Mouse (Mus musculus): Measurements from ENCODE around the gene 1600012H06Rik. TPM values are rescaled to one million over a fixed set of nuclear protein-coding genes. Genes with fewer than 3 reads are reported as not detected.

The 1600012H06Rik gene
- polyA plus RNA-seq (2012; rRNA removed) = 21.5 and 23.2 TPM in 2 replicates

DNA sequence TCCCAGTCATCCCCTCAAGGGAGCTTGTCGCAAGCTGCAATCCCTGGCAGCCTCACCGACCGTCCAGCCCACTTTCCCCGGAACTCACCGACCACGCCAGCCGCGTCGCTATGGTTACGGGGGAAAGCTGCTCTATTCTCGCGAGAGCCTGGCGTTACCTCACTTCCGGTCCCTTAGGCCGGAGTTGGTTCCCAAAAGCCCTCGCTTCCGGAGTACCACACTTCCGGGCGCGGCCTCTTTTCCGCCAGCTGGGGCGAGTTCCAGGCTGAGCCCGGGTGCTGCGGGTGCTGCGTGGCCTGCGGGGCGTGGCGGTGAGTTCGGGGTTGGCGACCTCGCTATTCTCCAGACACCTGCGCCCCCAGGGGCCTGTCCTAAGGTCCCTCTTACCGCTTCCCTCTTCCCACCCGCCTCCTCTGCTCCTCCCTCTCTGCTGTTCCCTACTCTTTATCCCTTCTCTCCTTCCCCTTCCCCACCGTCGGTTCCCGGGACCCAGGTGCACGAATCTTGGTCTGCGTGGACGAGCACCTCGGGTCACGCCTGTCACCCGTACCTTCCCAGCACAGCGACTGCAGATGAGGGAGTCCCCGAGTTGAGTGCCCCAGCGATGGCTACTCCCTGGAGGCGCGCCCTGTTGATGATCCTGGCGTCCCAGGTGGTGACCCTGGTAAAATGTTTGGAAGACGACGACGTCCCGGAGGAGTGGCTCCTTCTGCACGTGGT lies at the start of gene 1600012H06Rik, which contains the start of gene Wdr27:
Gene 1600012H06Rik, plus strand, starts transcription at position 176 of the 720 bp plus-strand sequence.
Gene Wdr27, minus strand, starts transcription at position 150 of the 720 bp plus-strand sequence.

DNA sequence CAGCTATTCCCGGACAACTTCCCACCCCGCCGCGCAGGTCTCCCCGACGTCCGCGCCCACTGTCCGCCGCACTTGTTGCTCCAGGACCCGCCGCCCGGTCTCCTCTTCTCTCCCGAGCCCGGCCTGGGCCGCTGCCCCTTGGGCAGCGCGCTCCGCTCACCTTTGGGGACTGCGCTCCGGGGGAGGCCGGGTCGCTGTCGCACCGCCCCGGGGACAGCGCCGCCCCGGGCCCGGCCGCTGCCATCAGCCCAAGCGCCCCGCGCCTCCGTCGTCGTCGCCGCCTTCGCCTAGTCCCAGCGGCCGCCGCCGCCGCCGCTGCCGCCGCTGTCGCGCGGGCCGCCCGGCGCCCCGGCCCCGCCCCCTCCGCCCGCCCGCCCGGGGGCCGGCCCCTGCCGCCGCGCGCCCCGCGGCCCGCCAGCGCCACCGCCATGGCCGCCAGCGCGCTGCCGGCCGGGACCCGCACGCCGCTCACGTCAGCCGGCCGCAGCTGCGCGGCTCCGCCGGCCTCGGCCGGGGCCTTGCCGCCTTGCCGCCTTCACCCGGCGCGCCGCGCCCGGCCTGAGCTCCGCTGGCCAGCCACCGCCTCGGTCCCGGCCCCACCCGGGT lies 18.1 kb downstream of the 1600012H06Rik start, which contains the start of gene Phf10:
Gene Phf10, minus strand, starts transcription at position 323 of the 606 bp plus-strand sequence.

DNA sequence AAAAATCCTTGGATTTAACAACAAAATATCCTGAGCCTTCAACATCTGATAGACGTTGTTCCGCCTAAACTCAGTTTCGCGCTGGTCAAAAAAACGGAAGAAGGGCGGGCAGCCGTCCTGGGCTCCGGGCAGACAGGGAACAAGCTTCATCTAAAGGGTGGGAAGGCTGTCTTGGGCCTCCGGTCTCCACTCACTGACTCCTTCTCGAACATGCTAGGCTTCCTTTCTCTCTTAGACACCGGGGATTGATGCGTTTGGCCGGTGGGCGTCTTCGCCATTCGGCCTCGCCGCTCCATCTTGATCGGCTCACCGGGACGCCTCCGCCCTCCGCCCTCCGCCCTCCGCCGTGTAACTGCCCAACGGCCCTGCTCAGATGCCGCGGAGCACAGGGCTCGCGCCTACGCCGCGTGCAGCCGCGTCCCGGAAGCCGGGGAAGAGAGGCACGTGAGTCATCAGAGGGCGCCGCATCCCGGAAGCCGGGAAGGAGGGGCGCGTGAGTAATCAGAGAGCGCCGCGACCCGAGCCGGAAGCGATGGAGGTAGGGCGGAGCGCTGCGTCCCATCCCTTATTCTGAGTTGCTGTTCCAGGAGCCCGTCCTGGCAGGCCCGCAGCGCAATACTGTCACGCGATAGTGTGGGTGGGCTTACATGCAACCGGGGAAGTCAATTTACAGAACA lies 35.5 kb downstream of the 1600012H06Rik start, which contains the start of the genes 9030025P20Rik and Gm3417:
Gene 9030025P20Rik, plus strand, starts transcription at position 107 of the 677 bp plus-strand sequence.
Gene Gm3417, minus strand, starts transcription at position 429 of the 677 bp plus-strand sequence.

Other genes starting within 250 kb of the 1600012H06Rik start
- gene Thbs2, start 248.9 kb upstream of the 1600012H06Rik start, polyA plus RNA-seq (2012; rRNA removed) = 15.0 and 29.0 TPM in 2 replicates
- 3.3 and 5.9 TPM in 2 replicates for gene Wdr27, start within 50 bp of the 1600012H06Rik start, polyA plus RNA-seq (2012; rRNA removed)
- gene Phf10, start 18.1 kb downstream of the 1600012H06Rik start, polyA plus RNA-seq (2012; rRNA removed) = 75.5 and 78.7 TPM in 2 replicates
- 20.8 TPM in 2 replicates for gene 9030025P20Rik, start 35.3 kb downstream of the 1600012H06Rik start, polyA plus RNA-seq (2012; rRNA removed)
- 0.20 and 0.35 TPM in 2 replicates for gene Gm3417, start 35.6 kb downstream of the 1600012H06Rik start, polyA plus RNA-seq (2012; rRNA removed)
- 7.7 and 8.2 TPM in 2 replicates for gene Gm3435, start 67.0 kb downstream of the 1600012H06Rik start, polyA plus RNA-seq (2012; rRNA removed)
- gene Ermard, start 98.0 kb downstream of the 1600012H06Rik start, polyA plus RNA-seq (2012; rRNA removed) = 97.0 and 100 TPM in 2 replicates
- gene Tcte3, start 98.3 kb downstream of the 1600012H06Rik start, polyA plus RNA-seq (2012; rRNA removed) = 0.23 TPM in 1 of 2 replicates, not detected in the other
- 4.3 and 5.3 TPM in 2 replicates for gene Gm3448, start 98.4 kb downstream of the 1600012H06Rik start, polyA plus RNA-seq (2012; rRNA removed)